Mouse (Mus musculus): ENCODE results near the gene Ifrd2. TPM values are rescaled to one million over a fixed set of nuclear protein-coding genes. Genes with fewer than 3 reads are reported as not detected.
A peak's percentile ranks its signal among the peaks of the same experiment; 100 is the strongest.

Ifrd2 gene
- polyA plus RNA-seq, 1 experiment from 2014 or later: 17.3 TPM

- no peak overlapping the region for H3K27ac ChIP-seq (replicated peaks)
- ATAC-seq (ENCODE audit: low FRiP score, low read depth): no peak
- H3K9me3 ChIP-seq: no peaks in the 10 kb centered on the region
- peaks cover 11% of the 10 kb centered on the region; the same call in 1 of the 2 replicates for H3K27me3 ChIP-seq
- peaks cover 41% of the 10 kb centered on the region for H3K4me1 ChIP-seq (replicated peaks)
- H3K4me2 ChIP-seq: no peak overlapping the region
- no peak overlapping the region for H3K9ac ChIP-seq
- no peak overlapping the region for H3K4me3 ChIP-seq
- peaks cover 22% of the 10 kb centered on the region for H3K36me3 ChIP-seq
- WGBS: 93% methylated on average over 12 of the region's 12 CpGs
These were observed 42.7 kb upstream of the Ifrd2 start for GRCm38 (mm10) chr9:107544729-107545128.

- H3K27me3 ChIP-seq: peaks cover 16% of the 10 kb centered on the region
- H3K4me2 ChIP-seq: no peak overlapping the region
- H3K9ac ChIP-seq: no peak overlapping the region
- H3K27ac ChIP-seq (replicated peaks): no peak overlapping the region
- no peak overlapping the region for H3K4me3 ChIP-seq
- ATAC-seq (ENCODE audit: low FRiP score, low read depth): no peak
- H3K36me3 ChIP-seq: peaks cover 17% of the 10 kb centered on the region
- no peaks in the 10 kb centered on the region for H3K9me3 ChIP-seq
- H3K4me1 ChIP-seq (replicated peaks): peaks cover 39% of the 10 kb centered on the region
- WGBS: 89% methylated on average over 10 of the region's 10 CpGs
These were observed 42.2 kb upstream of the Ifrd2 start for GRCm38 (mm10) chr9:107545199-107545598.

- no peak overlapping the region for H3K4me3 ChIP-seq
- no peak for ATAC-seq (ENCODE audit: low FRiP score, low read depth)
- H3K4me1 ChIP-seq (replicated peaks): peaks cover 37% of the 10 kb centered on the region
- H3K9me3 ChIP-seq: no peaks in the 10 kb centered on the region
- peaks cover 20% of the 10 kb centered on the region for H3K27me3 ChIP-seq
- no peak overlapping the region for H3K27ac ChIP-seq (replicated peaks)
- H3K4me2 ChIP-seq: no peak overlapping the region
- H3K9ac ChIP-seq: no peak overlapping the region
- H3K36me3 ChIP-seq: peaks cover 17% of the 10 kb centered on the region
- WGBS: 4% methylated on average over 3 of the region's 3 CpGs
These were observed 41.8 kb upstream of the Ifrd2 start for GRCm38 (mm10) chr9:107545602-107546001.

- Histone ChIP-seq H3K27me3 (peaks cover 34% of the 10 kb centered on the region), H3K9me3 (no peaks in the 10 kb centered on the region), H3K4me3 (peak within 1 kb of the TSS; percentile 20; the same call in 1 of the 2 replicates), H3K9ac (no peak within 1 kb of the TSS), H3K4me1 (replicated peaks) (peaks cover 42% of the 10 kb centered on the region), H3K27ac (replicated peaks) (peak within 1 kb of the TSS; percentile 48), H3K4me2 (peak within 1 kb of the TSS; percentile 56), H3K36me3 (peaks cover 17% of the 10 kb centered on the region)
- peak; percentile 47 for ATAC-seq (ENCODE audit: low FRiP score, low read depth)
- WGBS: 4% methylated on average over 20 of the region's 20 CpGs
These were observed 40.4 kb upstream of the Ifrd2 start, which contains the start of gene Zmynd10 for GRCm38 (mm10) chr9:107547026-107547425. Zmynd10 (plus strand) TSS chr9:107547298.

GRCm38 (mm10) chr9:107547957-107548356, 39.5 kb upstream of the Ifrd2 start:
- no peak for ATAC-seq (ENCODE audit: low FRiP score, low read depth)
- H3K9me3 ChIP-seq: no peaks in the 10 kb centered on the region
- peaks cover 17% of the 10 kb centered on the region for H3K36me3 ChIP-seq
- no peak overlapping the region for H3K9ac ChIP-seq
- 79% methylated on average over 5 of the region's 5 CpGs for WGBS
- no peak overlapping the region for H3K4me2 ChIP-seq
- no peak overlapping the region for H3K27ac ChIP-seq (replicated peaks)
- no peak overlapping the region for H3K4me3 ChIP-seq
- H3K27me3 ChIP-seq: peaks cover 43% of the 10 kb centered on the region
- peaks cover 36% of the 10 kb centered on the region for H3K4me1 ChIP-seq (replicated peaks)

- peaks cover 41% of the 10 kb centered on the region for H3K4me1 ChIP-seq (replicated peaks)
- WGBS: 94% methylated on average over 10 of the region's 10 CpGs
- no peak for ATAC-seq (ENCODE audit: low FRiP score, low read depth)
These were observed 38.6 kb upstream of the Ifrd2 start for GRCm38 (mm10) chr9:107548820-107549219.

GRCm38 (mm10) chr9:107549297-107550074, 38.0 kb upstream of the Ifrd2 start:
- Histone ChIP-seq H3K4me1 (replicated peaks) (peaks cover 43% of the 10 kb centered on the region), H3K27ac (replicated peaks) (no peak overlapping the region), H3K4me2 (no peak overlapping the region), H3K36me3 (peaks cover 7% of the 10 kb centered on the region), H3K4me3 (no peak overlapping the region), H3K27me3 (peaks cover 45% of the 10 kb centered on the region), H3K9me3 (no peaks in the 10 kb centered on the region), H3K9ac (no peak overlapping the region)
- ATAC-seq (ENCODE audit: low FRiP score, low read depth): no peak
- WGBS: 87% methylated on average over 20 of the region's 20 CpGs

More at GRCm38 (mm10) chr9:107548820-107549219, 38.6 kb upstream of the Ifrd2 start:
- Histone ChIP-seq H3K27ac (replicated peaks) (no peak overlapping the region), H3K9ac (no peak overlapping the region), H3K9me3 (no peaks in the 10 kb centered on the region), H3K36me3 (peaks cover 14% of the 10 kb centered on the region), H3K4me3 (no peak overlapping the region), H3K4me2 (no peak overlapping the region), H3K27me3 (peaks cover 45% of the 10 kb centered on the region)

GRCm38 (mm10) chr9:107550491-107551116, 36.8 kb upstream of the Ifrd2 start:
- Histone ChIP-seq H3K27me3 (peaks cover 45% of the 10 kb centered on the region), H3K9ac (no peak overlapping the region), H3K36me3 (no peaks in the 10 kb centered on the region), H3K4me3 (peak overlapping the region; percentile 35; the same call in 1 of the 2 replicates), H3K4me1 (replicated peaks) (peaks cover 47% of the 10 kb centered on the region), H3K27ac (replicated peaks) (no peak overlapping the region), H3K4me2 (peak overlapping the region; percentile 63), H3K9me3 (no peaks in the 10 kb centered on the region)
- 29% methylated on average over 23 of the region's 23 CpGs for WGBS
- no peak for ATAC-seq (ENCODE audit: low FRiP score, low read depth)

- Histone ChIP-seq H3K4me1 (replicated peaks) (peaks cover 54% of the 10 kb centered on the region), H3K4me3 (peak within 1 kb of the TSS; percentile 35), H3K4me2 (peak within 1 kb of the TSS; percentile 63), H3K36me3 (no peaks in the 10 kb centered on the region), H3K27me3 (peaks cover 45% of the 10 kb centered on the region), H3K9ac (peak within 1 kb of the TSS; percentile 39), H3K27ac (replicated peaks) (no peak within 1 kb of the TSS), H3K9me3 (no peaks in the 10 kb centered on the region)
- no peak for ATAC-seq (ENCODE audit: low FRiP score, low read depth)
- 2% methylated on average over 63 of the region's 63 CpGs for WGBS
These were observed 36.1 kb upstream of the Ifrd2 start, which contains the start of gene Rassf1 for GRCm38 (mm10) chr9:107551117-107551889. Rassf1 (plus strand) TSS chr9:107551555.

GRCm38 (mm10) chr9:107551890-107552355, 35.5 kb upstream of the Ifrd2 start:
- Histone ChIP-seq H3K9ac (peak overlapping the region; percentile 39), H3K27ac (replicated peaks) (no peak overlapping the region), H3K4me3 (peak overlapping the region; percentile 35), H3K4me2 (peak overlapping the region; percentile 63), H3K9me3 (no peaks in the 10 kb centered on the region), H3K4me1 (replicated peaks) (peaks cover 53% of the 10 kb centered on the region), H3K36me3 (no peaks in the 10 kb centered on the region), H3K27me3 (peaks cover 45% of the 10 kb centered on the region)
- no peak for ATAC-seq (ENCODE audit: low FRiP score, low read depth)
- 13% methylated on average over 8 of the region's 8 CpGs for WGBS

GRCm38 (mm10) chr9:107552690-107553393, 34.6 kb upstream of the Ifrd2 start:
- H3K36me3 ChIP-seq: peaks cover 7% of the 10 kb centered on the region
- H3K9me3 ChIP-seq: no peaks in the 10 kb centered on the region
- H3K4me2 ChIP-seq: peak overlapping the region; percentile 87; the same call in 1 of the 2 replicates
- H3K4me3 ChIP-seq: no peak overlapping the region; the same call in 1 of the 2 replicates
- no peak overlapping the region for H3K9ac ChIP-seq
- peaks cover 44% of the 10 kb centered on the region for H3K4me1 ChIP-seq (replicated peaks)
- no peak for ATAC-seq (ENCODE audit: low FRiP score, low read depth)
- WGBS: 86% methylated on average over 5 of the region's 5 CpGs
- H3K27me3 ChIP-seq: peaks cover 45% of the 10 kb centered on the region
- no peak overlapping the region for H3K27ac ChIP-seq (replicated peaks)
